Mouse (Mus musculus): Measurements from ENCODE around the gene Tbl2. TPM values are rescaled to one million over a fixed set of nuclear protein-coding genes. Genes with fewer than 3 reads are reported as not detected.

Tbl2 gene
- polyA plus RNA-seq, 1 experiment from 2014 or later: 15.8 TPM

DNA sequence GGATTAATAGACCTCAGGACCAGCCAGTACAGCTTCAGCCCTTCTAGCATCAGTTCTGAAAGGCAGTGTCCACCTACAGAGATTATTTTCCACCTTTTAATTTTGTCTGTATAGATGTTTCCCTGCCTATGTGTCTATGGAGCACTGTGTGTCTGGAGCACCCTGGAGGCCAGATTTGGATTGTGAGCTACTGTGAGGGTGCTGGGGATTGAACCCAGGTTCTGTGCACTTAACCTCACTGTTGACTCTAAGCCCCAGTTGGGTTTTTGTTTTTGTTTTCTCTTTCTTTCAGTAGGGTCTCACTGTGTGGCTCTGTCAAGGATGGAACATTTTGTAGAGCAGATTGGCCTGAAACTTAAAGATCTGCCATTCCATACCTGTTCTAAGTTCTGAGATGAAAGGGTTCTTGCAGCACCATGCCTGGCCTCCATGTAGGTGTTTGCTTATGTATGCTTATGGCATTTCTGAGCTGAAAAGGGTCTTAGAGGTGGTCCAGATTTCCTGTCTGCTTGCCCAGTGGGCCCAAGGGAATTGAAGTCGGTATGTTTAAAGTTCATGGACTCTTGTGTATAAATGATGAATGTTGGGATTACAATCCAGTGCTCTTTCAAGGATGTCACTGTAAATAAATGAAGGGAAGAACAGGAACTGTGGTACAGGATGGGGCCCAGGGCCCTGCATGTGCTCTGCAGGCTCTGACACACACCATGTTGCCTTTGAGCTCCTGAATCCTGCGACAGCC lies 40.0 kb downstream of the Tbl2 start:
- H3K4me2 ChIP-seq: peak overlapping the region; percentile 83
- ATAC-seq (ENCODE audit: low FRiP score): no peak
- no peaks in the 10 kb centered on the region for H3K27me3 ChIP-seq (replicated peaks)
- H3K4me1 ChIP-seq: peaks cover 54% of the 10 kb centered on the region
- H3K27ac ChIP-seq (replicated peaks): no peak overlapping the region
- peak overlapping the region; percentile 100 for H3K4me3 ChIP-seq (replicated peaks)
- WGBS: 65% methylated on average over 2 of the region's 2 CpGs
- peak overlapping the region; percentile 91; the same call in 1 of the 2 replicates for H3K9ac ChIP-seq (replicated peaks)
- peaks cover 9% of the 10 kb centered on the region; the same call in 1 of the 2 replicates for H3K36me3 ChIP-seq
- H3K9me3 ChIP-seq (replicated peaks): no peaks in the 10 kb centered on the region

DNA sequence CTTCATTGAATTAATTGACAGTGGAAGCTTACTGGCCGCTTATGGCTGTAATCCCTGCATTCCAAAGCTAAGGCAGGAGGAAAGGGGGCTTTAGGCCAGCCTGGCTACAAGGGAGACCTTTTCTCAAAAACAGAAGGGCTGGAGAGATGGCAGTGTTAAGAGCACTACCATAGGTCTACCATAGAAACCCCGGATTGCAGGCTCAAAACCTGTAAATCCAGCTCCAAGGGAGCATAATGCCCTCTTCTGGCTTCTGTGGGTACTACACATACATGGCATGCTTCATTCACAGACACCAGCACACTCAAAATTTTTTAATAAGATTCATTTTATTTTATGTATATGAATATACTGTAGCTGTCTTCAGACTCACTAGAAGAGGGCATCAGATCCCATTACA lies 42.2 kb downstream of the Tbl2 start:
- Histone ChIP-seq H3K36me3 (peaks cover 15% of the 10 kb centered on the region; the same call in 1 of the 2 replicates), H3K27me3 (replicated peaks) (no peaks in the 10 kb centered on the region), H3K9me3 (replicated peaks) (no peaks in the 10 kb centered on the region), H3K4me3 (replicated peaks) (no peak overlapping the region), H3K27ac (replicated peaks) (no peak overlapping the region), H3K4me2 (no peak overlapping the region), H3K4me1 (peaks cover 52% of the 10 kb centered on the region), H3K9ac (replicated peaks) (no peak overlapping the region)
- 35% methylated on average over 2 of the region's 2 CpGs for WGBS
- no peak for ATAC-seq (ENCODE audit: low FRiP score)

DNA sequence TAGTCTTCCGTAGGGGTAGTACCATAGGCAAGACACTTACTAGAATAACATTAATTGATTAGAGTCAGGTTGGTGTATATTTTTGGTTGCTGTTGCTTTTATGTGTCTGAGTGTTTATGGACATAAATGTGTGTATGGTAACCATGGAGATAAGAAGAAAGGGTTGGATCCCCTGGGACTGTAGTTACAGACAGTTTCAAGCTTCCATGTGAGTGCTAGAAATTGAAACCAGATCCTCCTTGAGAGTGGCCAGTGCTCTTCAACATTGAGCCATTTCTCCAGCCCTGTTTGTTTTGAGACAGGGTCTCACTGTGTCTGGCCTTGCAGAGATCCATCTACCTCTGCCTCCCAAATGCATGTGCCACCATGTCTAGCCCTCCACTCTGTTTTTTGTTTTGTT lies 43.0 kb downstream of the Tbl2 start:
- peaks cover 15% of the 10 kb centered on the region; the same call in 1 of the 2 replicates for H3K36me3 ChIP-seq
- WGBS: 93% methylated on average over 1 of the region's 1 CpGs
- H3K4me1 ChIP-seq: peaks cover 52% of the 10 kb centered on the region
- no peak overlapping the region for H3K4me3 ChIP-seq (replicated peaks)
- H3K9ac ChIP-seq (replicated peaks): no peak overlapping the region
- no peak overlapping the region for H3K27ac ChIP-seq (replicated peaks)
- no peak for ATAC-seq (ENCODE audit: low FRiP score)
- no peaks in the 10 kb centered on the region for H3K9me3 ChIP-seq (replicated peaks)
- H3K4me2 ChIP-seq: no peak overlapping the region
- no peaks in the 10 kb centered on the region for H3K27me3 ChIP-seq (replicated peaks)

DNA sequence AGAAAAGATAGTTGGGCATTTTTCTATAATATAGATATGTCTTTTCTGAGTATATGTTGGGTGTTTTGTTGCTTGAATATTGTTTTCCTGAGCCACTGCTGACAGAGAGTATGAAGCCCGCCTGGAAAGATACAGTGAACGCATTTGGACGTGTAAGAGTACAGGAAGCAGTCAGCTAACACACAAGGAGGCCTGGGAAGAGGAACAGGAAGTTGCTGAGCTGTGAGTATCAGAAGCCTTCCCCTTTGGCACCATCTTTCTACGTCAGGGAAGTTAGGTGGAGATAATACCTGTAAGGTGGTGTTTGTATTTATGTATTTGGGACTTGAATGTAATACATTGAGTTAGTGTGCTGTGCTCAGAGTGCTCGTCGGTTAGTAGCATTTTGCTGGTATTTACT lies 46.9 kb downstream of the Tbl2 start:
- H3K27ac ChIP-seq (replicated peaks): no peak overlapping the region
- H3K36me3 ChIP-seq: peaks cover 33% of the 10 kb centered on the region
- H3K27me3 ChIP-seq (replicated peaks): no peaks in the 10 kb centered on the region
- H3K4me3 ChIP-seq (replicated peaks): no peak overlapping the region
- H3K4me1 ChIP-seq: peaks cover 26% of the 10 kb centered on the region
- H3K9me3 ChIP-seq (replicated peaks): no peaks in the 10 kb centered on the region
- no peak for ATAC-seq (ENCODE audit: low FRiP score)
- H3K4me2 ChIP-seq: no peak overlapping the region
- H3K9ac ChIP-seq (replicated peaks): no peak overlapping the region
- WGBS: 85% methylated on average over 6 of the region's 6 CpGs

- no peak overlapping the region for H3K9ac ChIP-seq (replicated peaks)
- H3K4me1 ChIP-seq: no peaks in the 10 kb centered on the region
- no peaks in the 10 kb centered on the region for H3K9me3 ChIP-seq (replicated peaks)
- H3K27ac ChIP-seq (replicated peaks): no peak overlapping the region
- ATAC-seq (ENCODE audit: low FRiP score): no peak
- H3K4me3 ChIP-seq (replicated peaks): no peak overlapping the region
- 94% methylated on average over 3 of the region's 3 CpGs for WGBS
- peaks cover 50% of the 10 kb centered on the region for H3K36me3 ChIP-seq
- H3K27me3 ChIP-seq (replicated peaks): no peaks in the 10 kb centered on the region
- no peak overlapping the region for H3K4me2 ChIP-seq
Measured at GRCm38 (mm10) chr5:135202763-135203162, 53.3 kb downstream of the Tbl2 start.

- no peak overlapping the region for H3K4me3 ChIP-seq (replicated peaks)
- H3K4me2 ChIP-seq: no peak overlapping the region
- WGBS: 97% methylated on average over 1 of the region's 1 CpGs
- H3K9ac ChIP-seq (replicated peaks): no peak overlapping the region
- H3K9me3 ChIP-seq (replicated peaks): no peaks in the 10 kb centered on the region
- ATAC-seq (ENCODE audit: low FRiP score): no peak
- H3K27me3 ChIP-seq (replicated peaks): no peaks in the 10 kb centered on the region
- no peaks in the 10 kb centered on the region for H3K4me1 ChIP-seq
- peaks cover 69% of the 10 kb centered on the region for H3K36me3 ChIP-seq
- H3K27ac ChIP-seq (replicated peaks): no peak overlapping the region
Measured at GRCm38 (mm10) chr5:135208197-135208596, 58.7 kb downstream of the Tbl2 start.

Small RNA genes within 50 kb of the gene (microRNA-seq; reads per million reads assigned to microRNA genes)
- gene Gm25315: not detected

Other genes with a start within 250 kb of the Tbl2 start
- gene Tmem270, start 242.9 kb upstream of the Tbl2 start, polyA plus RNA-seq (2015; fragmentation: Nextera tagmentation; extraction: Ambion mirVana): not detected in 2 replicates
- not detected in 2 replicates for gene Cldn13, start 234.1 kb upstream of the Tbl2 start, polyA plus RNA-seq (2015; fragmentation: Nextera tagmentation; extraction: Ambion mirVana)
- 4.2 and 9.2 TPM in 2 replicates for gene Mettl27, start 217.3 kb upstream of the Tbl2 start, polyA plus RNA-seq (2015; fragmentation: Nextera tagmentation; extraction: Ambion mirVana)
- gene Cldn4, start 202.7 kb upstream of the Tbl2 start, polyA plus RNA-seq (2015; fragmentation: Nextera tagmentation; extraction: Ambion mirVana): 0.13 and 10.1 TPM in 2 replicates
- gene Cldn3, start 163.4 kb upstream of the Tbl2 start, polyA plus RNA-seq (2015; fragmentation: Nextera tagmentation; extraction: Ambion mirVana): 0.96 and 16.8 TPM in 2 replicates
- gene Abhd11, start 140.5 kb upstream of the Tbl2 start, polyA plus RNA-seq (2015; fragmentation: Nextera tagmentation; extraction: Ambion mirVana): 73.0 and 77.0 TPM in 2 replicates
- 118 and 141 TPM in 2 replicates for gene Stx1a, start 126.2 kb upstream of the Tbl2 start, polyA plus RNA-seq (2015; fragmentation: Nextera tagmentation; extraction: Ambion mirVana)
- gene Dnajc30, start 85.5 kb upstream of the Tbl2 start, polyA plus RNA-seq (2015; fragmentation: Nextera tagmentation; extraction: Ambion mirVana): 40.6 and 44.5 TPM in 2 replicates
- 75.0 and 87.9 TPM in 2 replicates for gene Bud23, start 84.7 kb upstream of the Tbl2 start, polyA plus RNA-seq (2015; fragmentation: Nextera tagmentation; extraction: Ambion mirVana)
- 30.3 and 34.0 TPM in 2 replicates for gene Vps37d, start 71.4 kb upstream of the Tbl2 start, polyA plus RNA-seq (2015; fragmentation: Nextera tagmentation; extraction: Ambion mirVana)
- gene Mlxipl, start 59.8 kb upstream of the Tbl2 start, polyA plus RNA-seq (2015; fragmentation: Nextera tagmentation; extraction: Ambion mirVana): 0.79 and 0.84 TPM in 2 replicates
- gene Bcl7b, start 18.6 kb downstream of the Tbl2 start, polyA plus RNA-seq (2015; fragmentation: Nextera tagmentation; extraction: Ambion mirVana): 44.6 and 46.4 TPM in 2 replicates
- gene Baz1b, start 37.6 kb downstream of the Tbl2 start, polyA plus RNA-seq (2015; fragmentation: Nextera tagmentation; extraction: Ambion mirVana): 23.6 and 27.1 TPM in 2 replicates
- gene Fzd9, start 101.6 kb downstream of the Tbl2 start, polyA plus RNA-seq (2015; fragmentation: Nextera tagmentation; extraction: Ambion mirVana): 11.0 and 14.8 TPM in 2 replicates
- gene Fkbp6, start 200.4 kb downstream of the Tbl2 start, polyA plus RNA-seq (2015; fragmentation: Nextera tagmentation; extraction: Ambion mirVana): 0.20 TPM in 1 of 2 replicates, not detected in the other
- gene Trim50, start 203.6 kb downstream of the Tbl2 start, polyA plus RNA-seq (2015; fragmentation: Nextera tagmentation; extraction: Ambion mirVana): 0.13 TPM in 1 of 2 replicates, not detected in the other
- gene Nsun5, start 220.3 kb downstream of the Tbl2 start, polyA plus RNA-seq (2015; fragmentation: Nextera tagmentation; extraction: Ambion mirVana): 29.4 and 31.8 TPM in 2 replicates
- 7.7 and 9.5 TPM in 2 replicates for gene Pom121, start 244.9 kb downstream of the Tbl2 start, polyA plus RNA-seq (2015; fragmentation: Nextera tagmentation; extraction: Ambion mirVana)